Mouse (Mus musculus) forebrain, embryonic 16.5 days (tissue): ENCODE results near the gene Supt6. TPM values are rescaled to one million over a fixed set of nuclear protein-coding genes. Genes with fewer than 3 reads are reported as not detected.
"Not testable (repeated sequence)": the region's sequence is repeated elsewhere in the genome, so short reads cannot be mapped to it uniquely, and the experiment has no call there.

Experiments
- ATAC-seq: fragments of 200-750 bp; cut with Nextera tagmentation; 2 replicates; pipeline ENCODE4 v1.8.0; 2017; ENCODE audit warnings: mild to moderate bottlenecking, moderate library complexity
- H3K27ac ChIP-seq: fragments of 300-500 bp; sonication (generic); 2 replicates; pipeline ENCODE4 v1.5.1; 2014; ENCODE audit warnings: low read length, control low read depth
- H3K27me3 ChIP-seq: fragments of 300-500 bp; sonication (generic); replicated peaks from 2 replicates; pipeline ENCODE4 v1.6.1; 2014; ENCODE audit warnings: low read length; ENCODE audit not compliant: control insufficient read depth, insufficient read depth
- H3K36me3 ChIP-seq: fragments of 300-500 bp; sonication (generic); 2 replicates; pipeline ENCODE4 v1.6.1; 2014; ENCODE audit not compliant: control insufficient read depth, insufficient read depth
- H3K4me1 ChIP-seq: fragments of 300-500 bp; sonication (generic); replicated peaks from 2 replicates; pipeline ENCODE4 v1.6.1; 2014; ENCODE audit warnings: low read length; ENCODE audit not compliant: control insufficient read depth, insufficient read depth
- H3K4me2 ChIP-seq: fragments of 300-500 bp; sonication (generic); 2 replicates; pipeline ENCODE4 v1.6.1; 2014; ENCODE audit warnings: mild to moderate bottlenecking, low read length, control low read depth
- H3K4me3 ChIP-seq: fragments of 300-500 bp; sonication (generic); replicated peaks from 2 replicates; pipeline ENCODE4 v1.5.1; 2014; ENCODE audit warnings: mild to moderate bottlenecking, low read length, control low read depth
- H3K9ac ChIP-seq: fragments of 300-500 bp; sonication (generic); replicated peaks from 2 replicates; pipeline ENCODE4 v1.6.1; 2014; ENCODE audit warnings: low read depth, low read length, control low read depth
- H3K9me3 ChIP-seq: fragments of 300-500 bp; sonication (generic); 2 replicates; pipeline ENCODE4 v1.6.1; 2016; ENCODE audit warnings: low read length; ENCODE audit not compliant: control insufficient read depth
- WGBS: fragments of 180-500 bp; shearing (Covaris S2); extraction: QIAGEN DNeasy Blood & Tissue Kit; methylation state at CpG from one replicate; pipeline ENCODE4 v1.1.7; 2014; 5-methylcytosine and 5-hydroxymethylcytosine counted together
- polyA plus RNA-seq: library from polyadenylated mRNA; unstranded; fragments of >200 nt; fragmentation: Nextera tagmentation; extraction: Ambion mirVana; gene quantifications from 2 replicates; pipeline ENCODE4 v1.2.1, GENCODE M21; 2015

The Supt6 gene
- polyA plus RNA-seq, 1 experiment from 2014 or later = 34.6 TPM

GRCm38 (mm10) chr11:78188331-78189233 is 57.2 kb downstream of the Supt6 start, which contains the start of gene Rab34:
Gene Rab34 (plus strand): TSS chr11:78188430.
- peak; percentile 84 for ATAC-seq
- under 1% methylated on average over 75 of the region's 80 CpGs for WGBS
- Histone ChIP-seq H3K27me3 (no peaks in the 10 kb centered on the region), H3K9me3 (no peaks in the 10 kb centered on the region), H3K27ac (peak within 1 kb of the TSS; percentile 94), H3K4me3 (peak within 1 kb of the TSS; percentile 74), H3K4me1 (peaks cover 20% of the 10 kb centered on the region), H3K36me3 (peaks cover 14% of the 10 kb centered on the region; the same call in 1 of the 2 replicates), H3K4me2 (peak within 1 kb of the TSS; percentile 60), H3K9ac (peak within 1 kb of the TSS; percentile 92)

- not testable (repeated sequence) for H3K9ac ChIP-seq, H3K27ac ChIP-seq, H3K4me3 ChIP-seq, H3K27me3 ChIP-seq, H3K4me2 ChIP-seq, H3K9me3 ChIP-seq, ATAC-seq
- peaks cover 31% of the 10 kb centered on the region for H3K4me1 ChIP-seq
- 94% methylated on average over 6 of the region's 6 CpGs for WGBS
- H3K36me3 ChIP-seq = peaks cover 17% of the 10 kb centered on the region
These were observed 61.1 kb downstream of the Supt6 start for GRCm38 (mm10) chr11:78184702-78185101.

- H3K9ac ChIP-seq = 0 out of 2 replicates have a peak overlapping the region, but pooled peaks have one; percentile 1
- 54% methylated on average over 10 of the region's 10 CpGs for WGBS
- peak overlapping the region; percentile 88; the same call in 1 of the 2 replicates for H3K4me3 ChIP-seq
- H3K4me2 ChIP-seq = peak overlapping the region; percentile 34
- ATAC-seq = peak; percentile 4; the same call in 1 of the 2 replicates
- no peak overlapping the region for H3K27ac ChIP-seq
- no peaks in the 10 kb centered on the region for H3K9me3 ChIP-seq
- H3K4me1 ChIP-seq = peaks cover 33% of the 10 kb centered on the region
- H3K36me3 ChIP-seq = peaks cover 19% of the 10 kb centered on the region
- no peaks in the 10 kb centered on the region for H3K27me3 ChIP-seq
These were observed 61.8 kb downstream of the Supt6 start for GRCm38 (mm10) chr11:78183884-78184514.

GRCm38 (mm10) chr11:78182961-78183844 is 62.6 kb downstream of the Supt6 start, which contains the start of gene Rpl23a:
Gene Rpl23a (minus strand): TSS chr11:78183584.
- Histone ChIP-seq H3K4me2 (peak within 1 kb of the TSS; percentile 59), H3K27me3 (no peaks in the 10 kb centered on the region), H3K36me3 (peaks cover 19% of the 10 kb centered on the region), H3K4me1 (peaks cover 41% of the 10 kb centered on the region), H3K9ac (peak within 1 kb of the TSS; percentile 96), H3K4me3 (peak within 1 kb of the TSS; percentile 88), H3K27ac (peak within 1 kb of the TSS; percentile 95), H3K9me3 (no peaks in the 10 kb centered on the region)
- ATAC-seq = peak; percentile 96
- under 1% methylated on average over 38 of the region's 38 CpGs for WGBS

- peak overlapping the region; percentile 59 for H3K4me2 ChIP-seq
- no peaks in the 10 kb centered on the region for H3K9me3 ChIP-seq
- peaks cover 19% of the 10 kb centered on the region for H3K36me3 ChIP-seq
- peak overlapping the region; percentile 96 for H3K9ac ChIP-seq
- ATAC-seq = no peak
- H3K27me3 ChIP-seq = no peaks in the 10 kb centered on the region
- H3K4me1 ChIP-seq = peaks cover 46% of the 10 kb centered on the region
- peak overlapping the region; percentile 88 for H3K4me3 ChIP-seq
- WGBS = 8% methylated on average over 7 of the region's 7 CpGs
- H3K27ac ChIP-seq = no peak overlapping the region
These were observed 63.3 kb downstream of the Supt6 start for GRCm38 (mm10) chr11:78182450-78182849.

GRCm38 (mm10) chr11:78181830-78182357 is 63.9 kb downstream of the Supt6 start:
- Histone ChIP-seq H3K4me1 (peaks cover 51% of the 10 kb centered on the region), H3K36me3 (peaks cover 19% of the 10 kb centered on the region), H3K9me3 (no peaks in the 10 kb centered on the region), H3K9ac (no peak overlapping the region), H3K27me3 (no peaks in the 10 kb centered on the region), H3K27ac (no peak overlapping the region), H3K4me2 (peak overlapping the region; percentile 59), H3K4me3 (peak overlapping the region; percentile 88)
- no peak for ATAC-seq
- WGBS = 45% methylated on average over 2 of the region's 2 CpGs

GRCm38 (mm10) chr11:78180081-78180761 is 65.6 kb downstream of the Supt6 start:
- H3K4me3 ChIP-seq = no peak overlapping the region
- H3K27ac ChIP-seq = no peak overlapping the region
- ATAC-seq = no peak
- no peak overlapping the region for H3K4me2 ChIP-seq
- H3K9me3 ChIP-seq = no peaks in the 10 kb centered on the region
- WGBS = 86% methylated on average over 6 of the region's 6 CpGs
- peaks cover 57% of the 10 kb centered on the region for H3K4me1 ChIP-seq
- no peaks in the 10 kb centered on the region for H3K27me3 ChIP-seq
- no peak overlapping the region for H3K9ac ChIP-seq
- peaks cover 19% of the 10 kb centered on the region for H3K36me3 ChIP-seq

GRCm38 (mm10) chr11:78179438-78179999 is 66.3 kb downstream of the Supt6 start:
- 32% methylated on average over 8 of the region's 8 CpGs for WGBS
- H3K36me3 ChIP-seq = peaks cover 19% of the 10 kb centered on the region
- H3K27ac ChIP-seq = no peak overlapping the region
- H3K27me3 ChIP-seq = no peaks in the 10 kb centered on the region
- H3K4me1 ChIP-seq = peaks cover 57% of the 10 kb centered on the region
- H3K4me2 ChIP-seq = peak overlapping the region; percentile 68
- no peak overlapping the region; the same call in 1 of the 2 replicates for H3K9ac ChIP-seq
- H3K4me3 ChIP-seq = peak overlapping the region; percentile 44
- no peaks in the 10 kb centered on the region for H3K9me3 ChIP-seq
- ATAC-seq = no peak
